Mouse (Mus musculus): ENCODE results near the gene Cxcl14. TPM values are rescaled to one million over a fixed set of nuclear protein-coding genes. Genes with fewer than 3 reads are reported as not detected.

Gene Cxcl14
- polyA plus RNA-seq, 1 experiment: 78.2 TPM

DNA sequence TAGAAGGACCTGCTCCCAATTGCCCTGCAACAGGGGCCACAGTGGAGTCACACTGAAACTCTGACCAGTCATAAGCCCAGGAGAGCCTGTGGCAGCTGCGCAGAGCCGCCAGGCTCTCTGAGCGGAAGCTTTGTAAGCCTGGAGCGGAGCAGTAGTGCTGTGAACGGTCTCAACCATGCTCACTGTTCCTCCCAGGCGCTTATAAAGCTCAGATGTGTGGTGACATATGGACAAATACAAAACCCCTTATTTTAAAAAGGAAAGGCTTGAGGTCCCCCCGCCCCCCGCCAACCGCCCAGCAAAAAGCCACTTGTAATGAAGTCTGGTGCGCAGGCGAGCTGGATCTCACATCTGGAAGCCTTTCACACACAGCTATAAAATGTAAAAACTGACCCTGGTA lies 7.1 kb downstream of the Cxcl14 start:
- no peak for DNase-seq
- no peaks in the 10 kb centered on the region for H3K27me3 ChIP-seq (ENCODE audit: control insufficient read depth, insufficient read depth, low read length)
- TF ChIP-seq POLR2A (IDR thresholded peaks at IDR 0.05; ENCODE audit: borderline replicate concordance, insufficient read depth, low read length): no peak
- TF ChIP-seq CTCF (IDR thresholded peaks at IDR 0.05; ENCODE audit: borderline replicate concordance, insufficient read depth, low read depth, low read length): no peak
- no peaks in the 10 kb centered on the region for H3K4me1 ChIP-seq (ENCODE audit: control insufficient read depth, insufficient read depth, low read length)
- no peak overlapping the region for H3K4me3 ChIP-seq (replicated peaks; ENCODE audit: insufficient read depth, low read depth, low read length)
- WGBS: 86% methylated on average over 11 of the region's 11 CpGs
- no peak overlapping the region for H3K27ac ChIP-seq (ENCODE audit: insufficient read depth, low read length)

DNA sequence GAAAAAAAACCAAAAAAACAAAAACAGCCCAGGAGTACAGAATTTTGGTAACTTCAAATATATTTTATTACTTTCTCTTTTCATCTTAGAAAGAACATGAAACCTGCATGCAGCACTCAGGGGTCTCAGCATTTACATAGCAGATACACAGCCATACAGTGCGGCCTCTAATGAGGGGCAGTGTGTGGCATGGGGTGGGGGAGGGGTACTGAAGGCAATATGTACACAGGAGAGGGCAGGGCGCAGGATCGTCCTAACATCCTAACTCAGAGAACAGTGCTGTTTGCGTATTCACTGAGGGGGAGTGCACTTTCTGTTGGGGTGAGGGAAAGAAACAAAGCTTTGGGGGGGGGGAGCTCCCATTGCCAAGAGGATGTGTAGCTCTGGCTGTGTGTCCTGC lies 7.8 kb downstream of the Cxcl14 start:
- no peak overlapping the region for H3K4me3 ChIP-seq (replicated peaks; ENCODE audit: insufficient read depth, low read depth, low read length)
- no peaks in the 10 kb centered on the region for H3K4me1 ChIP-seq (ENCODE audit: control insufficient read depth, insufficient read depth, low read length)
- no peak overlapping the region for H3K27ac ChIP-seq (ENCODE audit: insufficient read depth, low read length)
- no peaks in the 10 kb centered on the region for H3K27me3 ChIP-seq (ENCODE audit: control insufficient read depth, insufficient read depth, low read length)
- DNase-seq: no peak
- TF ChIP-seq CTCF (IDR thresholded peaks at IDR 0.05; ENCODE audit: borderline replicate concordance, insufficient read depth, low read depth, low read length) (no peak), POLR2A (IDR thresholded peaks at IDR 0.05; ENCODE audit: borderline replicate concordance, insufficient read depth, low read length) (no peak)
- WGBS: 70% methylated on average over 4 of the region's 4 CpGs

DNA sequence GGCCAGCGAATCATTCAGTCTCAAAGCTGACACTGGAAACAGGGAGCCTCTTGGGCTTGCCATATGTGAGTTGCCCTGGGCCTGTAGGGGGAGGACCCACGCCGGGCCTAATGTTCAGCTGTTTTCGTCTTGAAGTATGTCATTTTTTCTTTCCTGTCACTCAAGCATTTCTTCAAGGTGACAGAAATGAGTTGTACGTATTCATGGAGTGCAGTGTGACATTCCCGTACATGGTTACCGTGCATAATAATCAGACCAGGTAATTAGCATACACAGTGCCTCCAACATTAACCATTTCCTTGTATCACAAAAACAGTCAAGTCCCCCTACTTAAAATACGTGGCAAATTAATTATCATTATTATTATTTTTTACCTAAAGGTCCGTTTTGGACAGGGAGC lies 9.3 kb downstream of the Cxcl14 start:
- 72% methylated on average over 9 of the region's 9 CpGs for WGBS
- H3K4me1 ChIP-seq (ENCODE audit: control insufficient read depth, insufficient read depth, low read length): no peaks in the 10 kb centered on the region
- H3K27ac ChIP-seq (ENCODE audit: insufficient read depth, low read length): no peak overlapping the region
- H3K4me3 ChIP-seq (replicated peaks; ENCODE audit: insufficient read depth, low read depth, low read length): no peak overlapping the region
- TF ChIP-seq CTCF (IDR thresholded peaks at IDR 0.05; ENCODE audit: borderline replicate concordance, insufficient read depth, low read depth, low read length): no peak
- TF ChIP-seq POLR2A (IDR thresholded peaks at IDR 0.05; ENCODE audit: borderline replicate concordance, insufficient read depth, low read length): no peak
- no peaks in the 10 kb centered on the region for H3K27me3 ChIP-seq (ENCODE audit: control insufficient read depth, insufficient read depth, low read length)
- no peak for DNase-seq

DNA sequence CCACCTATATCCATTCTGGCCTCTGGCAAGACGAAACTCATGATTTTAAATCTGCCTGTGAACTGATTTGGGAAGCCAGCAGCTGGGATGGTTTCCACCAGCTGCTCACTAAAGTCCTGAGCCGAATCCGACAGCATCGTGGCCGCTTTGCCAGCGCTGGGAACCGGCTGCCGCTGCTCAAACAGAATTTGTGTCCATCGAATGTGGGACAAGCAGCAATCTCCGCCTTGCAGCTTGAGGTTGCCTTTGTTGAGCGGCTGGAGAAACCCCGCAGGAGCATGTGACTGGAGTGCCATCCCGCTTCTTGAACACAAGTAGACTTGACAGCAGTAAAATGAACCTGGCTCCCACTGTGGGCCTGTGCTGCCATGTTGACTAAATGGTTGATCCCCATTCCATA lies 13.0 kb downstream of the Cxcl14 start:
- H3K4me1 ChIP-seq (ENCODE audit: control insufficient read depth, insufficient read depth, low read length): no peaks in the 10 kb centered on the region
- no peaks in the 10 kb centered on the region for H3K27me3 ChIP-seq (ENCODE audit: control insufficient read depth, insufficient read depth, low read length)
- no peak for DNase-seq
- 48% methylated on average over 13 of the region's 13 CpGs for WGBS
- H3K4me3 ChIP-seq (replicated peaks; ENCODE audit: insufficient read depth, low read depth, low read length): no peak overlapping the region
- H3K27ac ChIP-seq (ENCODE audit: insufficient read depth, low read length): no peak overlapping the region
- TF ChIP-seq POLR2A (IDR thresholded peaks at IDR 0.05; ENCODE audit: borderline replicate concordance, insufficient read depth, low read length) (no peak), CTCF (IDR thresholded peaks at IDR 0.05; ENCODE audit: borderline replicate concordance, insufficient read depth, low read depth, low read length) (no peak)

DNA sequence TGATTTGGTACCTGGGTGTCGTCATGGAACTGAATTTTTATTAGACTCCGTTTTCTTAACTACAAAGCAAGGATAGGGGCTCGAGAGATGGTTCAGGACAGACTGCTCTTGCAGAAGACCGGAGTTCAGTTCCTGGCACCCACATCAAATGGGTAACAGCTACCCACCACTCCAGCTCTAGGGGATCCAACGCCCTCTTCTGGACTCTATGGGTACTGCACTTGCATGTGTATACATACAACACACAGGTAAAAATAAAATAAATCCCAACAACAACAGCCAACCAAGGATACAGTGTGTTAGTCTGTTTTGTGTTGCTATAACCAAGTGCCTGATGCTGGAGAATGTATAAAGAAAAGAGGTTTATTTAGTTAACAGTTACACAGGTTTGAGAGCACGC lies 16.0 kb downstream of the Cxcl14 start:
- no peak for DNase-seq
- peak; percentile 28; the same call in 1 of the 2 replicates for TF ChIP-seq CTCF (IDR thresholded peaks at IDR 0.05; ENCODE audit: borderline replicate concordance, insufficient read depth, low read depth, low read length)
- no peak for TF ChIP-seq POLR2A (IDR thresholded peaks at IDR 0.05; ENCODE audit: borderline replicate concordance, insufficient read depth, low read length)
- no peak overlapping the region for H3K4me3 ChIP-seq (replicated peaks; ENCODE audit: insufficient read depth, low read depth, low read length)
- 82% methylated on average over 6 of the region's 6 CpGs for WGBS
- H3K27ac ChIP-seq (ENCODE audit: insufficient read depth, low read length): no peak overlapping the region
- H3K27me3 ChIP-seq (ENCODE audit: control insufficient read depth, insufficient read depth, low read length): no peaks in the 10 kb centered on the region
- H3K4me1 ChIP-seq (ENCODE audit: control insufficient read depth, insufficient read depth, low read length): no peaks in the 10 kb centered on the region

DNA sequence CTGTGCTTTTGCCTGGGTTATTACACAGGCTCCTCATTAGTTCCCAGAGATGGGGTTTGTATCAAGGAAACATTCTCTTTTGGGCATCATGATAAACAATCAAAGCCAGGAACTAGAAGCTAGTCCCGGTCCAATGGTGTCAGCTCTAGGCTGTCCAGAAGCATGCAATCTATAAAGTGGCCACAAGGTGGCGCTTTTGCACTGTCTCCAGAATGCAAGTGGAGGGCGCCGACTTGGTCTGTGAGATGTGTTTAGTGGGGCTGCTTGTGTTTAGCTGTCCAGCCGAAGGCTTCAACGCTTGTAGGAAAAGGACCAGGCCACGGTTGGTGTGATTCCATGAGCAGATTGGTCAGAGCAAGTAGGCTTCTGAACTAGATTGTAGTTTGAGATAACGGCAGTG lies 16.9 kb downstream of the Cxcl14 start:
- DNase-seq: peak; percentile 57 to 81
- no peaks in the 10 kb centered on the region for H3K27me3 ChIP-seq (ENCODE audit: control insufficient read depth, insufficient read depth, low read length)
- H3K4me1 ChIP-seq (ENCODE audit: control insufficient read depth, insufficient read depth, low read length): no peaks in the 10 kb centered on the region
- H3K27ac ChIP-seq (ENCODE audit: insufficient read depth, low read length): no peak overlapping the region
- no peak overlapping the region for H3K4me3 ChIP-seq (replicated peaks; ENCODE audit: insufficient read depth, low read depth, low read length)
- TF ChIP-seq CTCF (IDR thresholded peaks at IDR 0.05; ENCODE audit: borderline replicate concordance, insufficient read depth, low read depth, low read length): peak; percentile 86
- TF ChIP-seq POLR2A (IDR thresholded peaks at IDR 0.05; ENCODE audit: borderline replicate concordance, insufficient read depth, low read length): no peak
- WGBS: 15% methylated on average over 8 of the region's 8 CpGs

DNA sequence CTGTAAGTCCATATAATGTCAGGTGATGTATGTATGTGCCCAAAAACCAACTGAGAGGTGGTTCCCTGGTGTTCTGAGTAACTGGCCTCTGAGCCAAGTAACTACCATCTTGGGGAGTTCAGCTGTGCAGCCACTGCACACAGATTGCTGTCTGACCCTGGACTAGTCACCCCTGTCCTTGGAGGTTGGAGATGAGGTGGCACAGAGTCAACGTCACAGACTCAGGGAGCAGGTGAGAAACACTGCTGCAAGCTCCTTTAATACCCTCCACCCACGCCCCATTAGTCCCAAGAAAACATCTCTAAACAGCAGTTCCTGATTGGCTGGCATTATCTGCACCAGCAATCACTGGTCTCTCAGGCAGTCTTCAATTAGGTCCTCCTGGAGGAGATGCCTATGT lies 21.2 kb downstream of the Cxcl14 start:
- no peak for DNase-seq
- Histone ChIP-seq H3K27me3 (ENCODE audit: control insufficient read depth, insufficient read depth, low read length) (no peaks in the 10 kb centered on the region), H3K4me3 (replicated peaks; ENCODE audit: insufficient read depth, low read depth, low read length) (no peak overlapping the region), H3K27ac (ENCODE audit: insufficient read depth, low read length) (no peak overlapping the region), H3K4me1 (ENCODE audit: control insufficient read depth, insufficient read depth, low read length) (no peaks in the 10 kb centered on the region)
- 50% methylated on average over 2 of the region's 2 CpGs for WGBS
- TF ChIP-seq CTCF (IDR thresholded peaks at IDR 0.05; ENCODE audit: borderline replicate concordance, insufficient read depth, low read depth, low read length) (no peak), POLR2A (IDR thresholded peaks at IDR 0.05; ENCODE audit: borderline replicate concordance, insufficient read depth, low read length) (no peak)

DNA sequence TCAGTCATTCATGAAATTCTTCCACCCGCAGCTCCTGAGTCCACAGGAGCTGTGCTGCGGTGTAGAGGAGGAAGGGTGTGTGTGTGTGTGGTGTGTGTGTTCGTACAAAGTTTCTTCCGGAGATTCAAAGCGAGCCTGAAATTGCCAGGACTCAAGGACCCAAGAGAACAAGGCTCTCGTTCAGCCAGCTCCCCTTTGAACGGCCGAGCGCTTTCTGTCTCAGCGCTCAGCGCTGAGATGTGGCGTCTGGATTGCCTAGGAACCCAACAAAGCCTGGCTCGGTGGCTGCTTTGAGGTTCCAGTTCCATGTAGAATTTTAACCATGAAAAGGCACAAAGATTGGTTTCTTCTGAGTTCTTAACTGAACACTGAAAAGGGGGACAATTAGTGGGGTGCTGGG lies 26.2 kb downstream of the Cxcl14 start:
- H3K4me3 ChIP-seq (replicated peaks; ENCODE audit: insufficient read depth, low read depth, low read length): no peak overlapping the region
- DNase-seq: no peak
- 42% methylated on average over 13 of the region's 13 CpGs for WGBS
- TF ChIP-seq CTCF (IDR thresholded peaks at IDR 0.05; ENCODE audit: borderline replicate concordance, insufficient read depth, low read depth, low read length) (no peak), POLR2A (IDR thresholded peaks at IDR 0.05; ENCODE audit: borderline replicate concordance, insufficient read depth, low read length) (no peak)
- no peaks in the 10 kb centered on the region for H3K4me1 ChIP-seq (ENCODE audit: control insufficient read depth, insufficient read depth, low read length)
- no peak overlapping the region for H3K27ac ChIP-seq (ENCODE audit: insufficient read depth, low read length)
- no peaks in the 10 kb centered on the region; the same call in 1 of the 2 replicates for H3K27me3 ChIP-seq (ENCODE audit: control insufficient read depth, insufficient read depth, low read length)
